Mouse (Mus musculus): Measurements from ENCODE around the gene Ankrd66.

DNA sequence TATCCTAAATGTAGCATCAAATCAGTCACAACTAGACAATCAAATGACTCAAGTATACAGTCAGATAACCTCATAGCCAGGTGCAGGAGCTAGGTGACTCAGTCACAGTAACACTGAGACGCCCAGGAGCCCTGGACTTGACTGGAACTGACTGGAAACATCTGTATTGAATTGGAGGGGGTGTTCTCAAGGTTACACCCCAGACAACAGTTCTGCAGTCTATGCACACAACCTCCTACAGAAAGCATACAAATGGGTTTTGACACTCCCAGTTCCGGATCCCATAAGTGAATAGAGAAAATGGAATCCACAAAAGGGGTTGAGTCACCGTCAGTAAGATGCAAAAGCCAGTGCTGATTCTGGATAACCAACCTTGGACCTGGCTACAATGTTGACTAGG lies 15.2 kb upstream of the Ankrd66 start:
- TF ChIP-seq CTCF (IDR thresholded peaks at IDR 0.05; ENCODE audit: low read depth) = no peak
- TF ChIP-seq EP300 (optimal IDR thresholded peaks at IDR 0.05) = no peak
